Mouse (Mus musculus): ENCODE results near the gene Blm. TPM values are rescaled to one million over a fixed set of nuclear protein-coding genes. Genes with fewer than 3 reads are reported as not detected.

Blm gene
- polyA plus RNA-seq, 1 experiment from 2014 or later = 3.1 TPM

DNA sequence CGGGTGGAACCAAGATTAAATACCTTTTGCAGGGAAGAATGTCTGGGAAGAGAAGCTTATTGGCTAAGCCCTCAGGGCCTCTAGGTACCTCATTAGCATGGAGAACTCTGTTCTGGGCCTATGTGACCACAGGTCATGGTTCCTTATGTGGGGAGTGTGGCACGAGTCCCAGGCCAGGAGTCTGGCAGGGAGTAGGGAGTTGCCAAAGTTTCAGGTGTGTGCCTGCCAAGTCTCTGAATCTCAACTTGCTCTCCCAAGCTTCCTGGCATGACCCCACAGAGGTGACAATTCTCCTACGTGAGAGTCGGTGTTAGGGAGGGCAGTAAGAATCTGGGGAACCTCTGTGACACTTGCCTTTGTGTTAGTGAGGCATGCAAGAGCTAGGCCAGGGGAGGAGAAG, 22.2 kb upstream of the Blm start:
- H3K4me1 ChIP-seq (replicated peaks; ENCODE audit: control insufficient read depth, insufficient read depth, low read length) = 0 out of 2 replicates have a peak, but pooled peaks cover 3% of the 10 kb centered on the region
- no peak for TF ChIP-seq CTCF (IDR thresholded peaks at IDR 0.05; ENCODE audit: low read depth)
- no peak overlapping the region for H3K4me2 ChIP-seq (replicated peaks; ENCODE audit: low read depth)
- 85% methylated on average over 4 of the region's 4 CpGs for WGBS
- ATAC-seq = no peak
- H3K4me3 ChIP-seq (ENCODE audit: low read depth, low read length) = no peak overlapping the region
- H3K36me3 ChIP-seq (ENCODE audit: control insufficient read depth, insufficient read depth) = no peaks in the 10 kb centered on the region
- H3K27me3 ChIP-seq (replicated peaks; ENCODE audit: control insufficient read depth, insufficient read depth, low read length) = no peaks in the 10 kb centered on the region
- no peak overlapping the region for H3K9ac ChIP-seq (ENCODE audit: low read depth, low read length)
- no peak overlapping the region for H3K27ac ChIP-seq (ENCODE audit: low read depth, low read length)
- no peaks in the 10 kb centered on the region for H3K9me3 ChIP-seq (ENCODE audit: control insufficient read depth)

GRCm38 (mm10) chr7:80556166-80556565, 21.2 kb upstream of the Blm start:
- H3K9ac ChIP-seq (ENCODE audit: low read depth, low read length) = no peak overlapping the region
- 0 out of 2 replicates have a peak, but pooled peaks cover 3% of the 10 kb centered on the region for H3K4me1 ChIP-seq (replicated peaks; ENCODE audit: control insufficient read depth, insufficient read depth, low read length)
- ATAC-seq = no peak
- H3K4me3 ChIP-seq (ENCODE audit: low read depth, low read length) = no peak overlapping the region
- no peak overlapping the region for H3K27ac ChIP-seq (ENCODE audit: low read depth, low read length)
- H3K9me3 ChIP-seq (ENCODE audit: control insufficient read depth) = no peaks in the 10 kb centered on the region
- no peak overlapping the region for H3K4me2 ChIP-seq (replicated peaks; ENCODE audit: low read depth)
- H3K27me3 ChIP-seq (replicated peaks; ENCODE audit: control insufficient read depth, insufficient read depth, low read length) = no peaks in the 10 kb centered on the region
- no peaks in the 10 kb centered on the region for H3K36me3 ChIP-seq (ENCODE audit: control insufficient read depth, insufficient read depth)
- no peak for TF ChIP-seq CTCF (IDR thresholded peaks at IDR 0.05; ENCODE audit: low read depth)
- WGBS = 67% methylated on average over 3 of the region's 3 CpGs

GRCm38 (mm10) chr7:80555146-80555545, 20.2 kb upstream of the Blm start:
- H3K4me2 ChIP-seq (replicated peaks; ENCODE audit: low read depth) = no peak overlapping the region
- 0 out of 2 replicates have a peak, but pooled peaks cover 3% of the 10 kb centered on the region for H3K4me1 ChIP-seq (replicated peaks; ENCODE audit: control insufficient read depth, insufficient read depth, low read length)
- WGBS = 72% methylated on average over 3 of the region's 3 CpGs
- peak; percentile 48 for TF ChIP-seq CTCF (IDR thresholded peaks at IDR 0.05; ENCODE audit: low read depth)
- no peak overlapping the region for H3K27ac ChIP-seq (ENCODE audit: low read depth, low read length)
- H3K36me3 ChIP-seq (ENCODE audit: control insufficient read depth, insufficient read depth) = no peaks in the 10 kb centered on the region
- H3K9me3 ChIP-seq (ENCODE audit: control insufficient read depth) = no peaks in the 10 kb centered on the region
- no peak overlapping the region for H3K4me3 ChIP-seq (ENCODE audit: low read depth, low read length)
- ATAC-seq = no peak
- no peaks in the 10 kb centered on the region for H3K27me3 ChIP-seq (replicated peaks; ENCODE audit: control insufficient read depth, insufficient read depth, low read length)
- no peak overlapping the region for H3K9ac ChIP-seq (ENCODE audit: low read depth, low read length)

DNA sequence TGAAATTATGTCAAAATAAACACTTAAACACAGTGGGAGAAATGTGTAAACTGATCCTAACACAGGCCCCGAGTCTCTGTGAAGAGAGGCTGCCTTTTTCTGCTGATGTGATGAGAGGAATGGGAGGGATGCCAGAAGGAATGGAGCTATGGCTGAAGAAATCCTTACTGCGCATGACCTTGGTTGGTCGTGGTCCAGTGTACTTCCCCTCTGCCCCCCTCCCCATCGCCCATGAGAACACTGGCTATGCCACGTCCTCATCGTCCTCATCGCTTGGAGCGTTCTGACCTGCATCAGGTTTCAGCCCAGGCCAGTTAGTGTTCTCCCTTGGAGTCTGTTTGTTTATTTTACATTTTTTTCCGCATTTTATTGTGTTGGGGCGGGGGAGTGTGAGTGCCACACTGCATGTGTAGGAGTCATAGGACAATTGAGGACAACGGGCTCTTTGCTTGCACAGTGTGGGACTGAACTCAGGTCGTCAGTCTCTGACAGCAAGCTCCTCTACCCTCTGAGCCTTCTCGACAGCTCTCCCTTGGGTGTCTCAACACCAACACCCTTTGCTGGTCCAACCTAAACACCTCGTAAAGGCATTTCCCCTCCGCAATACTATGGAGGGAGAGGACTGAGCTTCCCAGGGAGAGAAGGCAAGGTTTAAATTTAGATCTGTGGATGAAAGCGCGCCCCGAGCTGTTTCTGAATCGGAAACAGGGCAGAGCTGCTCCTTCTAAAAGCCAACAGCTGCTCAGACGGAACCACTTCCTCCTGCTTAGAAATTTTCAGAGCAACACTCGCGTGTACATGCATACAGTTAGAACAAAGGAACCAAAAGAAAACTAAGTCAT, 19.5 kb upstream of the Blm start:
- WGBS = 59% methylated on average over 22 of the region's 22 CpGs
- Histone ChIP-seq H3K4me3 (ENCODE audit: low read depth, low read length) (no peak overlapping the region), H3K4me1 (replicated peaks; ENCODE audit: control insufficient read depth, insufficient read depth, low read length) (0 out of 2 replicates have a peak, but pooled peaks cover 3% of the 10 kb centered on the region), H3K9me3 (ENCODE audit: control insufficient read depth) (no peaks in the 10 kb centered on the region), H3K4me2 (replicated peaks; ENCODE audit: low read depth) (no peak overlapping the region), H3K27me3 (replicated peaks; ENCODE audit: control insufficient read depth, insufficient read depth, low read length) (no peaks in the 10 kb centered on the region), H3K9ac (ENCODE audit: low read depth, low read length) (no peak overlapping the region), H3K36me3 (ENCODE audit: control insufficient read depth, insufficient read depth) (no peaks in the 10 kb centered on the region), H3K27ac (ENCODE audit: low read depth, low read length) (peak overlapping the region; percentile 42; the same call in 1 of the 2 replicates)
- TF ChIP-seq CTCF (IDR thresholded peaks at IDR 0.05; ENCODE audit: low read depth) = no peak
- ATAC-seq = no peak

- WGBS = 75% methylated on average over 7 of the region's 7 CpGs
- ATAC-seq = no peak
- Histone ChIP-seq H3K4me1 (replicated peaks; ENCODE audit: control insufficient read depth, insufficient read depth, low read length) (no peaks in the 10 kb centered on the region), H3K9me3 (ENCODE audit: control insufficient read depth) (no peaks in the 10 kb centered on the region), H3K27me3 (replicated peaks; ENCODE audit: control insufficient read depth, insufficient read depth, low read length) (no peaks in the 10 kb centered on the region), H3K27ac (ENCODE audit: low read depth, low read length) (no peak overlapping the region), H3K4me3 (ENCODE audit: low read depth, low read length) (no peak overlapping the region), H3K4me2 (replicated peaks; ENCODE audit: low read depth) (no peak overlapping the region), H3K9ac (ENCODE audit: low read depth, low read length) (no peak overlapping the region), H3K36me3 (ENCODE audit: control insufficient read depth, insufficient read depth) (no peaks in the 10 kb centered on the region)
- no peak for TF ChIP-seq CTCF (IDR thresholded peaks at IDR 0.05; ENCODE audit: low read depth)
Observed at GRCm38 (mm10) chr7:80548513-80549260, 13.8 kb upstream of the Blm start.

DNA sequence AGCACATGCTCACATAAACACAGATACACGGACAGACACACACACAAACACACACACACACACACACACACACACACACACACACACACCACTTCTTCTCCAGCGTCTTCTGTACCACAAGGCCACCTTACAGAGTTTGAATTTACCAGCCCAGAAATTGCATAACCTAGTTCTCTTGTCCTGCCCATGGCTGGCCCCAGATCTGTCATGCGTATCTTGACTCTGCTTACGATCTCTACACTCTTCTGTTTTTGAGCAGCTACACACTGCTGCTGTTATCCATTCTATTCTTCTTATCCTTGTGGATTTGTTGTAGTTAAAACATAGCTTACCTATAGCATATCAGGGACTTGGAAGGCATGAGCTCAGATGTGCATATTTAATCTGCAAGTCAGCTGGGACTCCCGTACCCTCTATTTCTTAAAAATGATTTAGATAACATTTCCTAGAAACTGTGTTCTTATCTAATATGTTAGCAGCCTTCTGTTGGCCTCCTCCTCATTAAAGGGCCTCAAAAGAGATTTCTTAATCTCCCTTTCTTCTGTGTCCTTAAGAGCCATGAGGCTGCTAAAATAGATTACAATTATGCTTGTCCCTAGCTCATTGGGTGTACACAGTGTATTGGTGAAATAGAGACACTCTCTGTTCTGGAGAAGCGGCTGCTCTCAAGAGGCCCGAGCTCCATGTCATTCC, 7.4 kb upstream of the Blm start:
- Histone ChIP-seq H3K9me3 (ENCODE audit: control insufficient read depth) (no peaks in the 10 kb centered on the region), H3K27ac (ENCODE audit: low read depth, low read length) (no peak overlapping the region), H3K4me1 (replicated peaks; ENCODE audit: control insufficient read depth, insufficient read depth, low read length) (no peaks in the 10 kb centered on the region), H3K9ac (ENCODE audit: low read depth, low read length) (no peak overlapping the region), H3K4me3 (ENCODE audit: low read depth, low read length) (no peak overlapping the region), H3K4me2 (replicated peaks; ENCODE audit: low read depth) (no peak overlapping the region), H3K36me3 (ENCODE audit: control insufficient read depth, insufficient read depth) (no peaks in the 10 kb centered on the region), H3K27me3 (replicated peaks; ENCODE audit: control insufficient read depth, insufficient read depth, low read length) (no peaks in the 10 kb centered on the region)
- TF ChIP-seq CTCF (IDR thresholded peaks at IDR 0.05; ENCODE audit: low read depth) = no peak
- WGBS = 60% methylated on average over 7 of the region's 7 CpGs
- ATAC-seq = no peak

Measured in intestine, postnatal 0 days (tissue).